Mouse (Mus musculus) spleen, adult 2 months (tissue): ENCODE measurements around the gene Pon1.

Experiments
- CTCF ChIP-seq: fragments of 200-500 bp; IDR thresholded peaks from 2 replicates; pipeline ENCODE4 v1.5.1; 2011; ENCODE audit warnings: mild to moderate bottlenecking, inconsistent platforms; ENCODE audit not compliant: insufficient read depth, insufficient read length, insufficient replicate concordance; ENCODE audit errors: extremely low read depth
- POLR2A ChIP-seq: fragments of 200-500 bp; IDR thresholded peaks from 2 replicates; pipeline ENCODE4 v1.6.1; 2011; ENCODE audit warnings: low read depth, low read length, inconsistent platforms

GRCm38 (mm10) chr6:5189507-5189906 is 4.2 kb downstream of the Pon1 start:
- TF ChIP-seq CTCF = no peak
- TF ChIP-seq POLR2A = no peak
